Mouse (Mus musculus) liver, adult 2 months (tissue): Measurements from ENCODE around the gene Il2ra.

Experiments
- CTCF ChIP-seq: fragments of 200-500 bp; IDR thresholded peaks from 2 replicates; pipeline ENCODE4 v1.5.1; 2011; ENCODE audit warnings: low read depth, low read length, control low read depth
- POLR2A ChIP-seq: fragments of 200-500 bp; IDR thresholded peaks from 2 replicates; pipeline ENCODE4 v1.6.1; 2011; ENCODE audit warnings: low read length, control low read depth; ENCODE audit not compliant: insufficient read depth; ENCODE audit errors: extremely low read depth

DNA sequence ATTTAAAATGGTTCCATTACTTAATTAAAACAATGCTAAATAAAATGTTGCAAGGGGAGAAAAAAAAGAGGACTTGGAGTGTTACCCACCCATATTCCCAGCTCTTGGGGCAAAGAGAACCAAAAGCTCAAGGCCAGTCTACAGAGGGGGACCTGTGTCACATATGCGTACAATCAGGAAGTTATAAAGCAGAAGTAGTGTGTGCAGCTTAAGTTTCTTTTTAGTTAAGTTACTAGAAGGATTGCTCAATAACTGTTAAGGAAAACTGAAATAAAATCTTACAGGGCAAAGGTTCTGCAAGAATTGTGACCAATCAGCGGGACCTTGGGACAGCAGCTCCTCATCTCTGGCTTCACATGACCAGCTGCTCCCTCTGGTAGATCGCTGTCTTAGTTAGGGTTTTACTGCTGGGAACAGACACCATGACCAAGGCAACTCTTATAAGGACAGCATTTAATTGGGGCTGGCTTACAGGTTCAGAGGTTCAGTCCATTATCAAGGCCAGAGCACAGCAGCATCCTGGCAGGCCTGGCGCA is 97.0 kb downstream of the Il2ra start:
- TF ChIP-seq CTCF = no peak
- no peak for TF ChIP-seq POLR2A
